Mouse (Mus musculus) MEL (cell line): ENCODE results near the gene Impdh1. TPM values are rescaled to one million over a fixed set of nuclear protein-coding genes. Genes with fewer than 3 reads are reported as not detected.

Experiments
- DNase-seq: peaks from one replicate; pipeline ENCODE4 v3.0.0; 2011; ENCODE audit warnings: low read depth, low spot score
- H3K27ac ChIP-seq: 2 replicates; pipeline ENCODE4 v1.5.1; 2012; ENCODE audit warnings: low read depth, mild to moderate bottlenecking, control low read depth, low read length, moderate library complexity; ENCODE audit not compliant: control insufficient read depth
- H3K27me3 ChIP-seq, 2 experiments: fragments of 150-350 bp in 1 of 2; sonication (generic) in 1 of 2; 2 replicates each; pipeline ENCODE4 v1.6.1; 2012; ENCODE audit warnings: low read length in 2 of 2, mild to moderate bottlenecking in 2 of 2, improper control_type of control experiment in 1 of 2, moderate library complexity in 1 of 2; ENCODE audit not compliant: insufficient read depth in 2 of 2, control insufficient read depth in 1 of 2
- H3K36me3 ChIP-seq, 2 experiments: 2 replicates each; pipeline ENCODE4 v1.6.1; 2012 to 2014; ENCODE audit warnings: low read length in 2 of 2, improper control_type of control experiment in 1 of 2, inconsistent platforms in 1 of 2, mild to moderate bottlenecking in 1 of 2; ENCODE audit not compliant: insufficient read depth in 2 of 2, control insufficient read depth in 1 of 2
- H3K4me1 ChIP-seq, 2 experiments: fragments of 150-350 bp in 1 of 2; sonication (generic) in 1 of 2; 2 replicates each; pipeline ENCODE4 v1.6.1; 2012; ENCODE audit warnings: low read length in 2 of 2, improper control_type of control experiment in 1 of 2, mild to moderate bottlenecking in 1 of 2; ENCODE audit not compliant: insufficient read depth in 2 of 2, control insufficient read depth in 1 of 2
- H3K4me3 ChIP-seq, 2 experiments: fragments of 150-350 bp in 1 of 2; sonication (generic) in 1 of 2; 2 replicates each; pipeline ENCODE4 v1.5.1; 2012; ENCODE audit warnings: low read depth in 2 of 2, low read length in 2 of 2, mild to moderate bottlenecking in 2 of 2, moderate library complexity in 2 of 2, control low read depth in 1 of 2, improper control_type of control experiment in 1 of 2; ENCODE audit not compliant: control insufficient read depth in 1 of 2, insufficient read depth in 1 of 2
- H3K79me2 ChIP-seq: 2 replicates; pipeline ENCODE4 v1.6.1; 2012; ENCODE audit warnings: mild to moderate bottlenecking, low read length, moderate library complexity; ENCODE audit not compliant: control insufficient read depth, poor library complexity, insufficient read depth
- H3K9ac ChIP-seq: 2 replicates; pipeline ENCODE4 v1.6.1; 2012; ENCODE audit warnings: low read depth, mild to moderate bottlenecking, control low read depth, low read length, moderate library complexity; ENCODE audit not compliant: control insufficient read depth, poor library complexity, severe bottlenecking
- H3K9me3 ChIP-seq: fragments of 150-350 bp; sonication (generic); replicated peaks from 2 replicates; pipeline ENCODE4 v1.6.1; 2012; ENCODE audit warnings: mild to moderate bottlenecking, low read length, improper control_type of control experiment, moderate library complexity; ENCODE audit not compliant: insufficient read depth
- BHLHE40 ChIP-seq: IDR thresholded peaks from 2 replicates; pipeline ENCODE4 v1.6.1; 2012; ENCODE audit warnings: low read depth, mild to moderate bottlenecking, inconsistent platforms, low read length, improper control_type of control experiment, borderline replicate concordance
- CHD1 ChIP-seq: IDR thresholded peaks from 2 replicates; pipeline ENCODE4 v1.6.1; 2012; ENCODE audit warnings: low read depth, mild to moderate bottlenecking, inconsistent platforms, low read length, improper control_type of control experiment
- CHD2 ChIP-seq: IDR thresholded peaks from 2 replicates; pipeline ENCODE4 v1.6.1; 2011; ENCODE audit warnings: low read length, improper control_type of control experiment
- CTCF ChIP-seq, 3 experiments: IDR thresholded peaks in 2 of 3; conservative IDR thresholded peaks in 1 of 3; 2 replicates each; pipeline ENCODE4 v1.5.1; 2011 to 2012; ENCODE audit warnings: low read length in 3 of 3, low read depth in 2 of 3, mild to moderate bottlenecking in 2 of 3, improper control_type of control experiment in 1 of 3, inconsistent platforms in 1 of 3, mixed read lengths in 1 of 3, moderate library complexity in 1 of 3; ENCODE audit not compliant: control insufficient read depth in 1 of 3, insufficient read depth in 1 of 3, poor library complexity in 1 of 3, severe bottlenecking in 1 of 3
- ELF1 ChIP-seq: IDR thresholded peaks from 2 replicates; pipeline ENCODE4 v1.6.1; 2014; ENCODE audit warnings: low read depth, mild to moderate bottlenecking, inconsistent platforms, low read length, improper control_type of control experiment, moderate library complexity
- EP300 ChIP-seq, 2 experiments: IDR thresholded peaks; 2 replicates each; pipeline ENCODE4 v1.6.1; 2011; ENCODE audit warnings: improper control_type of control experiment in 2 of 2, low read length in 2 of 2, low read depth in 1 of 2, mild to moderate bottlenecking in 1 of 2
- GABPA ChIP-seq: IDR thresholded peaks from 2 replicates; pipeline ENCODE4 v1.6.1; 2012; ENCODE audit warnings: low read depth, mild to moderate bottlenecking, inconsistent platforms, low read length, improper control_type of control experiment, moderate library complexity
- GATA1 ChIP-seq: IDR thresholded peaks from 2 replicates; pipeline ENCODE4 v1.6.1; 2011; ENCODE audit warnings: low read depth, low read length, improper control_type of control experiment
- KAT2A ChIP-seq: conservative IDR thresholded peaks from 2 replicates; pipeline ENCODE4 v1.6.1; 2012; ENCODE audit warnings: low read depth, low read length, improper control_type of control experiment, inconsistent platforms
- MAFK ChIP-seq: IDR thresholded peaks from 2 replicates; pipeline ENCODE4 v1.6.1; 2011; ENCODE audit warnings: low read depth, mild to moderate bottlenecking, low read length, improper control_type of control experiment, borderline replicate concordance
- MAX ChIP-seq: IDR thresholded peaks from 2 replicates; pipeline ENCODE4 v1.6.1; 2011; ENCODE audit warnings: low read length, improper control_type of control experiment
- MAZ ChIP-seq: IDR thresholded peaks from 2 replicates; pipeline ENCODE4 v1.6.1; 2012; ENCODE audit warnings: low read depth, mild to moderate bottlenecking, inconsistent platforms, low read length, improper control_type of control experiment
- MEF2A ChIP-seq: IDR thresholded peaks from 2 replicates; pipeline ENCODE4 v1.6.1; 2014; ENCODE audit warnings: low read depth, mild to moderate bottlenecking, inconsistent platforms, low read length, improper control_type of control experiment; ENCODE audit not compliant: poor library complexity, insufficient replicate concordance, severe bottlenecking; ENCODE audit errors: extremely low read depth
- MXI1 ChIP-seq: IDR thresholded peaks from 2 replicates; pipeline ENCODE4 v1.6.1; 2011; ENCODE audit warnings: mild to moderate bottlenecking, low read depth, low read length, improper control_type of control experiment
- MYB ChIP-seq: IDR thresholded peaks from 2 replicates; pipeline ENCODE4 v1.6.1; 2011; ENCODE audit warnings: mild to moderate bottlenecking, low read depth, low read length, improper control_type of control experiment
- NELFE ChIP-seq: IDR thresholded peaks from 2 replicates; pipeline ENCODE4 v1.6.1; 2011; ENCODE audit warnings: low read depth, low read length, improper control_type of control experiment
- NRF1 ChIP-seq: IDR thresholded peaks from 2 replicates; pipeline ENCODE4 v1.6.1; 2014; ENCODE audit warnings: low read depth, mild to moderate bottlenecking, inconsistent platforms, low read length, improper control_type of control experiment, moderate library complexity; ENCODE audit not compliant: poor library complexity, insufficient read depth, severe bottlenecking
- POLR2AphosphoS2 ChIP-seq: IDR thresholded peaks from 2 replicates; pipeline ENCODE4 v1.6.1; 2011; ENCODE audit warnings: low read length, improper control_type of control experiment
- POLR2AphosphoS5 ChIP-seq: IDR thresholded peaks from 2 replicates; pipeline ENCODE4 v1.6.1; 2012; ENCODE audit warnings: low read depth, borderline replicate concordance, mild to moderate bottlenecking, inconsistent platforms, low read length, moderate library complexity, mixed read lengths
- RAD21 ChIP-seq: IDR thresholded peaks from 2 replicates; pipeline ENCODE4 v1.6.1; 2011; ENCODE audit warnings: mild to moderate bottlenecking, low read depth, low read length, improper control_type of control experiment
- SIN3A ChIP-seq: IDR thresholded peaks from 2 replicates; pipeline ENCODE4 v1.6.1; 2012; ENCODE audit warnings: low read length, improper control_type of control experiment, inconsistent platforms
- SMC3 ChIP-seq: IDR thresholded peaks from 2 replicates; pipeline ENCODE4 v1.6.1; 2011; ENCODE audit warnings: low read depth, low read length, improper control_type of control experiment
- TCF12 ChIP-seq: IDR thresholded peaks from 2 replicates; pipeline ENCODE4 v1.6.1; 2014; ENCODE audit warnings: low read depth, mild to moderate bottlenecking, inconsistent platforms, low read length, improper control_type of control experiment, moderate library complexity
- USF1 ChIP-seq: IDR thresholded peaks from 2 replicates; pipeline ENCODE4 v1.6.1; 2014; ENCODE audit warnings: low read depth, mild to moderate bottlenecking, inconsistent platforms, low read length, improper control_type of control experiment, moderate library complexity
- USF2 ChIP-seq, 2 experiments: IDR thresholded peaks; 2 replicates each; pipeline ENCODE4 v1.6.1; 2011 to 2012; ENCODE audit warnings: improper control_type of control experiment in 2 of 2, low read length in 2 of 2, borderline replicate concordance in 1 of 2, inconsistent platforms in 1 of 2, low read depth in 1 of 2, mild to moderate bottlenecking in 1 of 2; ENCODE audit not compliant: insufficient read depth in 1 of 2
- ZKSCAN1 ChIP-seq: IDR thresholded peaks from 2 replicates; pipeline ENCODE4 v1.6.1; 2012; ENCODE audit warnings: low read depth, mild to moderate bottlenecking, inconsistent platforms, low read length, improper control_type of control experiment, moderate library complexity
- ZMIZ1 ChIP-seq: IDR thresholded peaks from 2 replicates; pipeline ENCODE4 v1.6.1; 2012; ENCODE audit warnings: low read depth, mild to moderate bottlenecking, inconsistent platforms, low read length, improper control_type of control experiment, moderate library complexity
- ZNF384 ChIP-seq: IDR thresholded peaks from 2 replicates; pipeline ENCODE4 v1.6.1; 2012; ENCODE audit warnings: low read depth, mild to moderate bottlenecking, inconsistent platforms, low read length, improper control_type of control experiment
- polyA plus RNA-seq, 2 experiments: library from polyadenylated mRNA; stranded (reverse) in 1 of 2; unstranded in 1 of 2; fragments of >175 nt in 1 of 2; fragments of >200 nt in 1 of 2; gene quantifications; 2 replicates each; pipeline versions ENCODE4 v1.2.1 to v1.2.4; 2012; ENCODE audit warnings: low replicate concordance in 2 of 2, low read depth in 1 of 2; ENCODE audit not compliant: insufficient read length in 2 of 2, insufficient read depth in 1 of 2, missing spikeins in 1 of 2
- total RNA-seq: library from RNA; depleted of rRNA; stranded (reverse); fragments of 300-350 nt; gene quantifications from 2 replicates; pipeline ENCODE4 v1.2.3, GENCODE M21; 2012

The Impdh1 gene
- total and polyA plus RNA-seq, 3 experiments = 15.3 to 55.1 TPM; not detected in 1

GRCm38 (mm10) chr6:29203861-29204585 lies 12.1 kb downstream of the Impdh1 start:
- TF ChIP-seq USF1 = no peak
- TF ChIP-seq RAD21 = no peak
- no peak for TF ChIP-seq SIN3A
- TF ChIP-seq MEF2A = no peak
- no peak for TF ChIP-seq MXI1
- TF ChIP-seq ZNF384 = no peak
- no peak for TF ChIP-seq MAFK
- TF ChIP-seq GABPA = no peak
- no peak for TF ChIP-seq CTCF (IDR thresholded peaks at IDR 0.05 in 2 of 3, conservative IDR thresholded peaks at IDR 0.05 in 1 of 3; ENCODE audit: control insufficient read depth in 1 of 3, insufficient read depth in 1 of 3, low read depth in 2 of 3, low read length in 3 of 3, poor library complexity in 1 of 3, severe bottlenecking in 1 of 3)
- TF ChIP-seq POLR2AphosphoS5 = no peak
- TF ChIP-seq USF2 (IDR thresholded peaks at IDR 0.05; ENCODE audit: borderline replicate concordance in 1 of 2, insufficient read depth in 1 of 2, low read depth in 1 of 2, low read length in 2 of 2) = no peak
- no peak for TF ChIP-seq NELFE
- no peak for TF ChIP-seq MAZ
- TF ChIP-seq ZKSCAN1 = no peak
- TF ChIP-seq CHD2 = no peak
- TF ChIP-seq ELF1 = no peak
- no peak for TF ChIP-seq GATA1
- TF ChIP-seq MYB = no peak
- DNase-seq = no peak
- H3K27me3 ChIP-seq = no peaks in the 10 kb centered on the region
- no peaks in the 10 kb centered on the region for H3K79me2 ChIP-seq
- H3K27ac ChIP-seq = no peak overlapping the region
- no peak overlapping the region for H3K9ac ChIP-seq
- peaks cover 6 to 11% of the 10 kb centered on the region in 2 experiments; a peak in 3 of 4 replicates for H3K4me1 ChIP-seq
- H3K9me3 ChIP-seq = no peaks in the 10 kb centered on the region
- peaks cover 3 to 11% of the 10 kb centered on the region in 2 experiments; a peak in 3 of 4 replicates for H3K36me3 ChIP-seq
- H3K4me3 ChIP-seq = no peak overlapping the region

- TF ChIP-seq BHLHE40 = no peak
- no peak for TF ChIP-seq CHD1
- TF ChIP-seq KAT2A = no peak
- no peak for TF ChIP-seq ZNF384
- TF ChIP-seq POLR2AphosphoS2 = no peak
- no peak for TF ChIP-seq SMC3
- TF ChIP-seq NRF1 = no peak
- TF ChIP-seq EP300 (IDR thresholded peaks at IDR 0.05; ENCODE audit: low read depth in 1 of 2, low read length in 2 of 2) = no peak
- no peak for TF ChIP-seq TCF12
- TF ChIP-seq MAZ = no peak
- no peak for TF ChIP-seq ZMIZ1
- no peak for TF ChIP-seq MAX
- Histone ChIP-seq H3K9ac (no peak overlapping the region), H3K79me2 (no peaks in the 10 kb centered on the region), H3K4me3 (no peak overlapping the region), H3K4me1 (peaks cover 0 to 2% of the 10 kb centered on the region in 2 experiments; a peak in 3 of 4 replicates), H3K36me3 (peaks cover 3% of the 10 kb centered on the region in 2 experiments; a peak in 2 of 4 replicates), H3K27me3 (no peaks in the 10 kb centered on the region), H3K9me3 (no peaks in the 10 kb centered on the region), H3K27ac (no peak overlapping the region)
- no peak for DNase-seq
Observed at GRCm38 (mm10) chr6:29203096-29203495, 13.1 kb downstream of the Impdh1 start.
